Mouse (Mus musculus): Measurements from ENCODE around the gene 1700025G04Rik.

Gene 1700025G04Rik

GRCm38 (mm10) chr1:152090018-152090553, at the start of gene 1700025G04Rik:
TSS of gene 1700025G04Rik (minus strand) at chr1:152090125.
- DNase-seq (ENCODE audit: low spot score), result peak; percentile 91

- DNase-seq (ENCODE audit: low spot score), result no peak
These were observed 49.6 kb upstream of the 1700025G04Rik start for GRCm38 (mm10) chr1:152139496-152139895.

GRCm38 (mm10) chr1:152130029-152130727, 40.3 kb upstream of the 1700025G04Rik start:
- DNase-seq (ENCODE audit: low spot score), result peak; percentile 81

GRCm38 (mm10) chr1:152125451-152125850, 35.5 kb upstream of the 1700025G04Rik start:
- no peak for DNase-seq (ENCODE audit: low spot score)

- DNase-seq (ENCODE audit: low spot score), result no peak
These were observed 20.2 kb upstream of the 1700025G04Rik start for GRCm38 (mm10) chr1:152110123-152110522.

- DNase-seq (ENCODE audit: low spot score), result no peak
These were observed 16.2 kb upstream of the 1700025G04Rik start for GRCm38 (mm10) chr1:152106136-152106535.

GRCm38 (mm10) chr1:152105246-152105645, 15.3 kb upstream of the 1700025G04Rik start:
- no peak for DNase-seq (ENCODE audit: low spot score)

GRCm38 (mm10) chr1:152101746-152102145, 11.8 kb upstream of the 1700025G04Rik start:
- DNase-seq (ENCODE audit: low spot score), result no peak

GRCm38 (mm10) chr1:152096045-152096444, 6.1 kb upstream of the 1700025G04Rik start:
- DNase-seq (ENCODE audit: low spot score), result no peak

- DNase-seq (ENCODE audit: low spot score), result peak; percentile 72
These were observed 930 bp upstream of the 1700025G04Rik start for GRCm38 (mm10) chr1:152090564-152091545.

- peak; percentile 41 for DNase-seq (ENCODE audit: low spot score)
These were observed 399 bp downstream of the 1700025G04Rik start for GRCm38 (mm10) chr1:152089526-152089925.

- peak; percentile 56 for DNase-seq (ENCODE audit: low spot score)
These were observed 1.0 kb downstream of the 1700025G04Rik start for GRCm38 (mm10) chr1:152088791-152089401.

- DNase-seq (ENCODE audit: low spot score), result no peak
These were observed 1.9 kb downstream of the 1700025G04Rik start for GRCm38 (mm10) chr1:152088030-152088429.

- no peak for DNase-seq (ENCODE audit: low spot score)
These were observed 3.0 kb downstream of the 1700025G04Rik start for GRCm38 (mm10) chr1:152086951-152087350.

GRCm38 (mm10) chr1:152085561-152085960, 4.4 kb downstream of the 1700025G04Rik start:
- DNase-seq (ENCODE audit: low spot score), result peak; percentile 53

GRCm38 (mm10) chr1:152084638-152085345, 5.1 kb downstream of the 1700025G04Rik start:
- peak; percentile 49 for DNase-seq (ENCODE audit: low spot score)

- no peak for DNase-seq (ENCODE audit: low spot score)
These were observed 7.8 kb downstream of the 1700025G04Rik start for GRCm38 (mm10) chr1:152081954-152082711.

GRCm38 (mm10) chr1:152081121-152081520, 8.8 kb downstream of the 1700025G04Rik start:
- no peak for DNase-seq (ENCODE audit: low spot score)

- no peak for DNase-seq (ENCODE audit: low spot score)
These were observed 9.7 kb downstream of the 1700025G04Rik start for GRCm38 (mm10) chr1:152080244-152080643.

- DNase-seq (ENCODE audit: low spot score), result no peak
These were observed 12.7 kb downstream of the 1700025G04Rik start for GRCm38 (mm10) chr1:152077171-152077715.

All from MN1 (cell line).